Mouse (Mus musculus) MEL (cell line): ENCODE results near the gene Zfp697. TPM values are rescaled to one million over a fixed set of nuclear protein-coding genes. Genes with fewer than 3 reads are reported as not detected.

Experiments
- DNase-seq: peaks from one replicate; pipeline ENCODE4 v3.0.0; 2011; ENCODE audit warnings: low read depth, low spot score
- H3K27ac ChIP-seq: 2 replicates; pipeline ENCODE4 v1.5.1; 2012; ENCODE audit warnings: low read depth, mild to moderate bottlenecking, control low read depth, low read length, moderate library complexity; ENCODE audit not compliant: control insufficient read depth
- H3K27me3 ChIP-seq, 2 experiments: fragments of 150-350 bp in 1 of 2; sonication (generic) in 1 of 2; 2 replicates each; pipeline ENCODE4 v1.6.1; 2012; ENCODE audit warnings: low read length in 2 of 2, mild to moderate bottlenecking in 2 of 2, improper control_type of control experiment in 1 of 2, moderate library complexity in 1 of 2; ENCODE audit not compliant: insufficient read depth in 2 of 2, control insufficient read depth in 1 of 2
- H3K36me3 ChIP-seq, 2 experiments: 2 replicates each; pipeline ENCODE4 v1.6.1; 2012 to 2014; ENCODE audit warnings: low read length in 2 of 2, improper control_type of control experiment in 1 of 2, inconsistent platforms in 1 of 2, mild to moderate bottlenecking in 1 of 2; ENCODE audit not compliant: insufficient read depth in 2 of 2, control insufficient read depth in 1 of 2
- H3K4me1 ChIP-seq, 2 experiments: fragments of 150-350 bp in 1 of 2; sonication (generic) in 1 of 2; 2 replicates each; pipeline ENCODE4 v1.6.1; 2012; ENCODE audit warnings: low read length in 2 of 2, improper control_type of control experiment in 1 of 2, mild to moderate bottlenecking in 1 of 2; ENCODE audit not compliant: insufficient read depth in 2 of 2, control insufficient read depth in 1 of 2
- H3K4me3 ChIP-seq, 2 experiments: fragments of 150-350 bp in 1 of 2; sonication (generic) in 1 of 2; 2 replicates each; pipeline ENCODE4 v1.5.1; 2012; ENCODE audit warnings: low read depth in 2 of 2, low read length in 2 of 2, mild to moderate bottlenecking in 2 of 2, moderate library complexity in 2 of 2, control low read depth in 1 of 2, improper control_type of control experiment in 1 of 2; ENCODE audit not compliant: control insufficient read depth in 1 of 2, insufficient read depth in 1 of 2
- H3K79me2 ChIP-seq: 2 replicates; pipeline ENCODE4 v1.6.1; 2012; ENCODE audit warnings: mild to moderate bottlenecking, low read length, moderate library complexity; ENCODE audit not compliant: control insufficient read depth, poor library complexity, insufficient read depth
- H3K9ac ChIP-seq: 2 replicates; pipeline ENCODE4 v1.6.1; 2012; ENCODE audit warnings: low read depth, mild to moderate bottlenecking, control low read depth, low read length, moderate library complexity; ENCODE audit not compliant: control insufficient read depth, poor library complexity, severe bottlenecking
- H3K9me3 ChIP-seq: fragments of 150-350 bp; sonication (generic); replicated peaks from 2 replicates; pipeline ENCODE4 v1.6.1; 2012; ENCODE audit warnings: mild to moderate bottlenecking, low read length, improper control_type of control experiment, moderate library complexity; ENCODE audit not compliant: insufficient read depth
- BHLHE40 ChIP-seq: IDR thresholded peaks from 2 replicates; pipeline ENCODE4 v1.6.1; 2012; ENCODE audit warnings: low read depth, mild to moderate bottlenecking, inconsistent platforms, low read length, improper control_type of control experiment, borderline replicate concordance
- CHD2 ChIP-seq: IDR thresholded peaks from 2 replicates; pipeline ENCODE4 v1.6.1; 2011; ENCODE audit warnings: low read length, improper control_type of control experiment
- CTCF ChIP-seq, 3 experiments: IDR thresholded peaks in 2 of 3; conservative IDR thresholded peaks in 1 of 3; 2 replicates each; pipeline ENCODE4 v1.5.1; 2011 to 2012; ENCODE audit warnings: low read length in 3 of 3, low read depth in 2 of 3, mild to moderate bottlenecking in 2 of 3, improper control_type of control experiment in 1 of 3, inconsistent platforms in 1 of 3, mixed read lengths in 1 of 3, moderate library complexity in 1 of 3; ENCODE audit not compliant: control insufficient read depth in 1 of 3, insufficient read depth in 1 of 3, poor library complexity in 1 of 3, severe bottlenecking in 1 of 3
- E2F4 ChIP-seq: IDR thresholded peaks from 2 replicates; pipeline ENCODE4 v1.6.1; 2011; ENCODE audit warnings: low read depth, low read length, improper control_type of control experiment, borderline replicate concordance
- ELF1 ChIP-seq: IDR thresholded peaks from 2 replicates; pipeline ENCODE4 v1.6.1; 2014; ENCODE audit warnings: low read depth, mild to moderate bottlenecking, inconsistent platforms, low read length, improper control_type of control experiment, moderate library complexity
- GABPA ChIP-seq: IDR thresholded peaks from 2 replicates; pipeline ENCODE4 v1.6.1; 2012; ENCODE audit warnings: low read depth, mild to moderate bottlenecking, inconsistent platforms, low read length, improper control_type of control experiment, moderate library complexity
- GATA1 ChIP-seq: IDR thresholded peaks from 2 replicates; pipeline ENCODE4 v1.6.1; 2011; ENCODE audit warnings: low read depth, low read length, improper control_type of control experiment
- HCFC1 ChIP-seq: IDR thresholded peaks from 2 replicates; pipeline ENCODE4 v1.6.1; 2012; ENCODE audit warnings: low read depth, mild to moderate bottlenecking, inconsistent platforms, low read length, improper control_type of control experiment, moderate library complexity
- JUND ChIP-seq: IDR thresholded peaks from 2 replicates; pipeline ENCODE4 v1.6.1; 2011; ENCODE audit warnings: low read depth, mild to moderate bottlenecking, improper control_type of control experiment, low read length
- KAT2A ChIP-seq: conservative IDR thresholded peaks from 2 replicates; pipeline ENCODE4 v1.6.1; 2012; ENCODE audit warnings: low read depth, low read length, improper control_type of control experiment, inconsistent platforms
- MXI1 ChIP-seq: IDR thresholded peaks from 2 replicates; pipeline ENCODE4 v1.6.1; 2011; ENCODE audit warnings: mild to moderate bottlenecking, low read depth, low read length, improper control_type of control experiment
- MYC ChIP-seq: IDR thresholded peaks from 2 replicates; pipeline ENCODE4 v1.6.1; 2011; ENCODE audit warnings: low read depth, mild to moderate bottlenecking, low read length, improper control_type of control experiment, moderate library complexity
- NRF1 ChIP-seq: IDR thresholded peaks from 2 replicates; pipeline ENCODE4 v1.6.1; 2014; ENCODE audit warnings: low read depth, mild to moderate bottlenecking, inconsistent platforms, low read length, improper control_type of control experiment, moderate library complexity; ENCODE audit not compliant: poor library complexity, insufficient read depth, severe bottlenecking
- POLR2AphosphoS2 ChIP-seq: IDR thresholded peaks from 2 replicates; pipeline ENCODE4 v1.6.1; 2011; ENCODE audit warnings: low read length, improper control_type of control experiment
- POLR2AphosphoS5 ChIP-seq: IDR thresholded peaks from 2 replicates; pipeline ENCODE4 v1.6.1; 2012; ENCODE audit warnings: low read depth, borderline replicate concordance, mild to moderate bottlenecking, inconsistent platforms, low read length, moderate library complexity, mixed read lengths
- RCOR1 ChIP-seq: IDR thresholded peaks from 2 replicates; pipeline ENCODE4 v1.6.1; 2012; ENCODE audit warnings: low read depth, mild to moderate bottlenecking, inconsistent platforms, low read length, improper control_type of control experiment
- SIN3A ChIP-seq: IDR thresholded peaks from 2 replicates; pipeline ENCODE4 v1.6.1; 2012; ENCODE audit warnings: low read length, improper control_type of control experiment, inconsistent platforms
- TBP ChIP-seq: IDR thresholded peaks from 2 replicates; pipeline ENCODE4 v1.8.0; 2011; ENCODE audit warnings: low read depth, low read length, improper control_type of control experiment
- UBTF ChIP-seq: IDR thresholded peaks from 2 replicates; pipeline ENCODE4 v1.6.1; 2012; ENCODE audit warnings: low read depth, mild to moderate bottlenecking, inconsistent platforms, low read length, improper control_type of control experiment, moderate library complexity, borderline replicate concordance; ENCODE audit not compliant: insufficient read depth
- USF1 ChIP-seq: IDR thresholded peaks from 2 replicates; pipeline ENCODE4 v1.6.1; 2014; ENCODE audit warnings: low read depth, mild to moderate bottlenecking, inconsistent platforms, low read length, improper control_type of control experiment, moderate library complexity
- USF2 ChIP-seq, 2 experiments: IDR thresholded peaks; 2 replicates each; pipeline ENCODE4 v1.6.1; 2011 to 2012; ENCODE audit warnings: improper control_type of control experiment in 2 of 2, low read length in 2 of 2, borderline replicate concordance in 1 of 2, inconsistent platforms in 1 of 2, low read depth in 1 of 2, mild to moderate bottlenecking in 1 of 2; ENCODE audit not compliant: insufficient read depth in 1 of 2
- ZC3H11A ChIP-seq: IDR thresholded peaks from 2 replicates; pipeline ENCODE4 v1.6.1; 2012; ENCODE audit warnings: low read depth, mild to moderate bottlenecking, inconsistent platforms, low read length, improper control_type of control experiment
- ZKSCAN1 ChIP-seq: IDR thresholded peaks from 2 replicates; pipeline ENCODE4 v1.6.1; 2012; ENCODE audit warnings: low read depth, mild to moderate bottlenecking, inconsistent platforms, low read length, improper control_type of control experiment, moderate library complexity
- ZMIZ1 ChIP-seq: IDR thresholded peaks from 2 replicates; pipeline ENCODE4 v1.6.1; 2012; ENCODE audit warnings: low read depth, mild to moderate bottlenecking, inconsistent platforms, low read length, improper control_type of control experiment, moderate library complexity
- polyA plus RNA-seq, 2 experiments: library from polyadenylated mRNA; stranded (reverse) in 1 of 2; unstranded in 1 of 2; fragments of >175 nt in 1 of 2; fragments of >200 nt in 1 of 2; gene quantifications; 2 replicates each; pipeline versions ENCODE4 v1.2.1 to v1.2.4; 2012; ENCODE audit warnings: low replicate concordance in 2 of 2, low read depth in 1 of 2; ENCODE audit not compliant: insufficient read length in 2 of 2, insufficient read depth in 1 of 2, missing spikeins in 1 of 2
- total RNA-seq: library from RNA; depleted of rRNA; stranded (reverse); fragments of 300-350 nt; gene quantifications from 2 replicates; pipeline ENCODE4 v1.2.3, GENCODE M21; 2012

The Zfp697 gene
- total and polyA plus RNA-seq, 3 experiments, result 0.04 TPM; not detected in 2

DNA sequence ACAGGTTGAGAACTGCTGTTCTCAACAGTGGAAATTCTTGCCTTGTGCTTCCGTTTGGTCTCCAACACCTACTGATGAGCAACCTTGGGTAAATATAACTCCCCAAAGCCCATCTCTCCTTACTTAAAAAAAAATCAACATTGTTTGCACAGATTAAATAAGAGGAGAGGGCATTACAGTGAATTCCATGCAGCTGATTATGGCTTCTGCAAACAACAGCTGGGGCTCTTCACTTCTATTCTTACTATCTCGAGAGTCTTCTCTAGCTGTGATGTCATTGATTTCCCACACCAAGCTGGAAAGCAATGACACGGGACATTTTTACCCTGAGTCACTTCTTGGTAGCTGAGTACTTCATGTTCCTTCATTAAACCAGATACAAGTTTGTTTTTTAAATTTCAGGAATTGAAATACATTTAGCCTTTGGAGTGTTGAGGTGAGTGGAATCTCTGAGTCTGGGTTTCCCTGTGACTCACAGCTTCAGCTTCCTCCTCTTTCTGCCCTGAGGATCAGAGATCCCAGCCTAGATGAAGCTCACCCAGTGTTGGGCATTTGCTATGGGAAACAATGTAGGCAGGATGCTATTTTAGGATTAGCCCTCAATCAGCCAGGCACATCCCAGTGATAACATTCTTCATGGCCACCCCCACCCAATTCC lies 8.1 kb upstream of the Zfp697 start:
- Histone ChIP-seq H3K9ac (no peak overlapping the region), H3K4me3 (no peak overlapping the region), H3K36me3 (no peaks in the 10 kb centered on the region)
- TF ChIP-seq MXI1 (no peak), ZKSCAN1 (no peak), CTCF (IDR thresholded peaks at IDR 0.05 in 2 of 3, conservative IDR thresholded peaks at IDR 0.05 in 1 of 3; ENCODE audit: control insufficient read depth in 1 of 3, insufficient read depth in 1 of 3, low read depth in 2 of 3, low read length in 3 of 3, poor library complexity in 1 of 3, severe bottlenecking in 1 of 3) (no peak)
- TF ChIP-seq, all 39 proteins: peak for 0
- no peaks in the 10 kb centered on the region for H3K79me2 ChIP-seq
- H3K9me3 ChIP-seq, result no peaks in the 10 kb centered on the region
- DNase-seq, result no peak
- peaks cover 5 to 13% of the 10 kb centered on the region in 2 experiments; a peak in 3 of 4 replicates for H3K27me3 ChIP-seq
- H3K27ac ChIP-seq, result no peak overlapping the region
- H3K4me1 ChIP-seq, result no peaks in the 10 kb centered on the region

DNA sequence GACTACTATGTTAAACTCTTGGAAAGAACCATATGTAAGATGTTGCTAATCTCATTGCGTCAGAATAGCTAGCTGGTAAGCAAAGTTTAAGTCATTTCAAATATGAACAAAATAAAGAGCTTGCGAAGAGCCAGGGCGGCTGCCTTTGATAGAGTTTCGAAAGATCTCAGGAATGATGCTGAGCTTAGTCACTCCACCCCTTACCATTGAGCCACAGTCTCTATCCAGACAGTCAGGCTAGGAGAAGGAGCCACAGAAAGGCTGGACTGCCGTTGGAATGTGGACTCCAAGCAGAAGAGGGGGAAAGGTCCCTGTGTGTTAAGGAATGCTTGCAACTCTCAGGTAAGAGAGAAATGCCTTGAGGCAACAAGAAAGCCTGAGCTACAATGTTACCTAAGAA lies 7.3 kb upstream of the Zfp697 start:
- no peak overlapping the region for H3K4me3 ChIP-seq
- peaks cover 3 to 14% of the 10 kb centered on the region in 2 experiments; a peak in 3 of 4 replicates for H3K27me3 ChIP-seq
- no peak overlapping the region for H3K27ac ChIP-seq
- no peak for DNase-seq
- no peaks in the 10 kb centered on the region for H3K79me2 ChIP-seq
- H3K9me3 ChIP-seq, result no peaks in the 10 kb centered on the region
- no peaks in the 10 kb centered on the region for H3K4me1 ChIP-seq
- no peak for TF ChIP-seq ZC3H11A
- no peak for TF ChIP-seq ZMIZ1
- TF ChIP-seq CHD2, result no peak
- no peak for TF ChIP-seq MYC
- no peak for TF ChIP-seq GATA1
- no peak for TF ChIP-seq JUND
- no peak for TF ChIP-seq UBTF
- no peak for TF ChIP-seq GABPA
- TF ChIP-seq POLR2AphosphoS2, result no peak
- no peak for TF ChIP-seq KAT2A
- TF ChIP-seq USF1, result no peak
- no peak overlapping the region for H3K9ac ChIP-seq
- no peaks in the 10 kb centered on the region for H3K36me3 ChIP-seq

DNA sequence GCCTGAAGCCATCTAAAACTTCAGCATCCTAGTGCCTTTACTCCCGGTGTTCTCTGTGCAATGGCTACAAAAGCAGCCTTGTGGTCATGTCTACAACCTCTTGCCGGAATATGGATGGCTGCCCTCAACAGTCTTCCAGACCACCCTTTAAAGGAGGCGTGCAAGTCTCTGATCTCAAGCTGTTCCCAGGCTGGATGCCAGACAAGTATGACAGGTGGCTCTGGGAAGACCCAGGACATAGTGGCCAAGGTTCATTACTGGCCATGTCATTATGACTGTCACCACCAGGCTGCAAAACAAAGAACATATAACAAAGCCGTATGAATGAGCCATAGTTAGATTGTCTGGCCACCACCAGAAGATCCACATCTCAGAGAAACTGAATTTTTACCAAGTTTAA lies 4.0 kb upstream of the Zfp697 start:
- H3K79me2 ChIP-seq, result no peaks in the 10 kb centered on the region
- DNase-seq, result no peak
- no peaks in the 10 kb centered on the region for H3K36me3 ChIP-seq
- H3K4me3 ChIP-seq, result no peak overlapping the region
- no peak overlapping the region for H3K9ac ChIP-seq
- no peak overlapping the region for H3K27ac ChIP-seq
- no peaks in the 10 kb centered on the region for H3K9me3 ChIP-seq
- peaks cover 3 to 7% of the 10 kb centered on the region in 2 experiments; a peak in 3 of 4 replicates for H3K27me3 ChIP-seq
- no peaks in the 10 kb centered on the region for H3K4me1 ChIP-seq
- no peak for TF ChIP-seq SIN3A
- TF ChIP-seq NRF1, result no peak
- TF ChIP-seq E2F4, result no peak
- no peak for TF ChIP-seq ELF1
- TF ChIP-seq CHD2, result no peak
- no peak for TF ChIP-seq POLR2AphosphoS5
- no peak for TF ChIP-seq ZKSCAN1
- no peak for TF ChIP-seq USF1
- TF ChIP-seq GABPA, result no peak
- TF ChIP-seq TBP, result no peak
- TF ChIP-seq ZC3H11A, result no peak
- no peak for TF ChIP-seq HCFC1
- no peak for TF ChIP-seq USF2 (IDR thresholded peaks at IDR 0.05; ENCODE audit: borderline replicate concordance in 1 of 2, insufficient read depth in 1 of 2, low read depth in 1 of 2, low read length in 2 of 2)
- no peak for TF ChIP-seq RCOR1
- TF ChIP-seq CTCF (IDR thresholded peaks at IDR 0.05 in 2 of 3, conservative IDR thresholded peaks at IDR 0.05 in 1 of 3; ENCODE audit: control insufficient read depth in 1 of 3, insufficient read depth in 1 of 3, low read depth in 2 of 3, low read length in 3 of 3, poor library complexity in 1 of 3, severe bottlenecking in 1 of 3), result no peak
- TF ChIP-seq BHLHE40, result no peak
